Mouse (Mus musculus) cerebellum, adult 2 months (tissue): ENCODE data around the gene Adora1. TPM values are rescaled to one million over a fixed set of nuclear protein-coding genes. Genes with fewer than 3 reads are reported as not detected.

Experiments
- DNase-seq, 2 experiments: peaks; one replicate each; pipeline ENCODE4 v3.0.0; 2021
- H3K27ac ChIP-seq: fragments of 200-500 bp; 2 replicates; pipeline ENCODE4 v1.5.1; 2012; ENCODE audit warnings: low read length, control low read depth, inconsistent platforms; ENCODE audit not compliant: insufficient read depth
- H3K27me3 ChIP-seq: fragments of 200-500 bp; 2 replicates; pipeline ENCODE4 v1.6.1; 2012; ENCODE audit warnings: inconsistent platforms, mild to moderate bottlenecking, low read length, moderate library complexity; ENCODE audit not compliant: control insufficient read depth, insufficient read depth
- H3K4me1 ChIP-seq: fragments of 200-500 bp; 2 replicates; pipeline ENCODE4 v1.6.1; 2011; ENCODE audit warnings: low read length; ENCODE audit not compliant: control insufficient read depth, insufficient read depth
- H3K4me3 ChIP-seq: fragments of 200-500 bp; replicated peaks from 2 replicates; pipeline ENCODE3; 2011; ENCODE audit warnings: mild to moderate bottlenecking, low read depth, low read length, control low read depth; ENCODE audit not compliant: insufficient read depth
- CTCF ChIP-seq: fragments of 200-500 bp; IDR thresholded peaks from 2 replicates; pipeline ENCODE4 v1.5.1; 2011; ENCODE audit warnings: low read depth, mild to moderate bottlenecking, control low read depth, low read length, moderate library complexity, borderline replicate concordance; ENCODE audit not compliant: insufficient read depth
- POLR2A ChIP-seq: fragments of 200-500 bp; IDR thresholded peaks from 2 replicates; pipeline ENCODE4 v1.6.1; 2011; ENCODE audit warnings: low read length, control low read depth, borderline replicate concordance; ENCODE audit not compliant: insufficient read depth
- WGBS: fragments of 180-500 bp; shearing (Covaris S2); methylation state at CpG from one replicate; pipeline ENCODE4 v1.1.7; 2018; 5-methylcytosine and 5-hydroxymethylcytosine counted together
- polyA plus RNA-seq: library from polyadenylated mRNA; depleted of rRNA; stranded (reverse); fragments of >200 nt; gene quantifications from 2 replicates; pipeline ENCODE4 v1.2.3, GENCODE M21; 2012

The Adora1 gene
- polyA plus RNA-seq, 1 experiment: 160 TPM

DNA sequence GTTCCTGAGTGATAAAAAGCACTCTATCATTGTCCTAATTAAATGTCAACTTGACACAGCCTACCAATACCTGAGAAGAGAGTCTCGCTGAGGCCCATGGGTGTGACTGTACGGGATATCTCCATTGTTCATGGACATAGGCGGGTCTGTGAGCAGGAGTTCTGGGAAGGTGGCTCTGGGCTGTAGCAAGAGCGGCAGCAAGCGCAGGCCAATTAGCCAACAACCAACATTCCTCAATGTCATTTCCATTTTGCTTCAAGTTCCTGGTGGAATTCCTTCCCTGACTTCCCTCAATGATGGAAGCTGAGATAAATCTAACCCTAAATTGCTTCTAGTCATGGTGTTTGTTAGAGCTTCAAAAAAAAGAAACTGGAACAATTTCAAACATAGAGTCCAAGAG is 57.3 kb downstream of the Adora1 start:
- Histone ChIP-seq H3K4me1 (no peaks in the 10 kb centered on the region), H3K4me3 (no peak overlapping the region), H3K27ac (no peak overlapping the region), H3K27me3 (no peaks in the 10 kb centered on the region)
- TF ChIP-seq POLR2A: no peak
- no peak for TF ChIP-seq CTCF
- DNase-seq: no peak
- WGBS: 95% methylated on average over 5 of the region's 5 CpGs

GRCm38 (mm10) chr1:134173081-134173480 is 62.1 kb downstream of the Adora1 start:
- TF ChIP-seq POLR2A: no peak
- no peak for TF ChIP-seq CTCF
- 73% methylated on average over 7 of the region's 7 CpGs for WGBS
- no peak overlapping the region for H3K4me3 ChIP-seq

GRCm38 (mm10) chr1:134168985-134169697 is 66.1 kb downstream of the Adora1 start:
- no peak for DNase-seq
- Histone ChIP-seq H3K4me1 (peaks cover 15% of the 10 kb centered on the region; the same call in 1 of the 2 replicates), H3K27ac (no peak overlapping the region), H3K4me3 (no peak overlapping the region), H3K27me3 (no peaks in the 10 kb centered on the region)
- 89% methylated on average over 8 of the region's 8 CpGs for WGBS
- TF ChIP-seq POLR2A: no peak
- no peak for TF ChIP-seq CTCF

More at GRCm38 (mm10) chr1:134173081-134173480, 62.1 kb downstream of the Adora1 start:
- H3K4me1 ChIP-seq: peaks cover 7% of the 10 kb centered on the region; the same call in 1 of the 2 replicates
- DNase-seq: no peak
- no peak overlapping the region for H3K27ac ChIP-seq
- no peaks in the 10 kb centered on the region for H3K27me3 ChIP-seq

DNA sequence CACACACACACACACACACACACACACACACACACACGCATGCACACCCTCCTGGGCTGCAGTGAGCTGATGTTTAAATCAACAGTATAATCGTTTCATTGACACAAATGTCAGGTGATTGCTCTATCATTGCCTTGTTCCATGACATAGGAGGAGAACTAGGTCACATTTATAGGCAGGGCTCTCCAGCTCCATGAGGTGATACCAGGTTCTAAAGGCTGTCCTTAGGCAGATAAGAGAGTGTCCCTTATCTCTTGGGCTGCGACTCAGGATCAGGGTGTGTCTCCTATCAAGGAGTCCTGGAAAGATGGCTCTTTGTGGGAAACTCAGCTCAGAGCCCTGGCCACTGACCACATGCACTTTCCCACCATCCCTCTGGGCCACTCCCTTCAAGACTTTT is 66.7 kb downstream of the Adora1 start:
- peak overlapping the region; percentile 31; the same call in 1 of the 2 replicates for H3K27ac ChIP-seq
- TF ChIP-seq CTCF (no peak), POLR2A (no peak)
- 89% methylated on average over 3 of the region's 3 CpGs for WGBS
- H3K27me3 ChIP-seq: no peaks in the 10 kb centered on the region
- no peak for DNase-seq
- peaks cover 15% of the 10 kb centered on the region; the same call in 1 of the 2 replicates for H3K4me1 ChIP-seq
- no peak overlapping the region for H3K4me3 ChIP-seq

GRCm38 (mm10) chr1:134167416-134168305 is 67.6 kb downstream of the Adora1 start:
- TF ChIP-seq POLR2A (no peak), CTCF (no peak)
- Histone ChIP-seq H3K4me3 (no peak overlapping the region), H3K4me1 (peaks cover 15% of the 10 kb centered on the region; the same call in 1 of the 2 replicates), H3K27ac (peak overlapping the region; percentile 31), H3K27me3 (no peaks in the 10 kb centered on the region)
- peak; percentile 75 to 89 for DNase-seq
- 25% methylated on average over 14 of the region's 14 CpGs for whole genome bisulfite sequencing

DNA sequence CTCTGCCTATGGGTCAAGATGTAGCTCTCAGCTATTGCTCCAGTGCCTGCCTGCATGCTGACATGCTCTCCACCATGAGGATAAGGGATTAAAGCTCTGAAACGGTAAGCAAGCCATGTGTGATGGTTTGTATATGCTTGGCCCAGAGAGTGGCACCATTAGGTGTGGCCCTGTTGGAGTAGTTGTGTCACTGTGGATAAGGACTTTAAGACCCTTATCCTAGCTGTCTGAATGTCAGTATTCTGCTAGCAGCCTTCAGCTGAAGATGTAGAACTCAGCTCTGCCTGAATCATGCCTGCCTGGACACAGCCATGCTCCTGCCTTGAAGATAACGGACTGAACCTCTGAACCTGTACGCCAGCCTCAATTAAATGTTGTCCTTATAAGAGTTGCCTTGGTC is 68.7 kb downstream of the Adora1 start:
- H3K4me3 ChIP-seq: no peak overlapping the region
- 97% methylated on average over 3 of the region's 3 CpGs for WGBS
- H3K27me3 ChIP-seq: no peaks in the 10 kb centered on the region
- H3K4me1 ChIP-seq: peaks cover 15% of the 10 kb centered on the region; the same call in 1 of the 2 replicates
- no peak for TF ChIP-seq CTCF
- no peak for TF ChIP-seq POLR2A
- no peak for DNase-seq
- no peak overlapping the region for H3K27ac ChIP-seq

DNA sequence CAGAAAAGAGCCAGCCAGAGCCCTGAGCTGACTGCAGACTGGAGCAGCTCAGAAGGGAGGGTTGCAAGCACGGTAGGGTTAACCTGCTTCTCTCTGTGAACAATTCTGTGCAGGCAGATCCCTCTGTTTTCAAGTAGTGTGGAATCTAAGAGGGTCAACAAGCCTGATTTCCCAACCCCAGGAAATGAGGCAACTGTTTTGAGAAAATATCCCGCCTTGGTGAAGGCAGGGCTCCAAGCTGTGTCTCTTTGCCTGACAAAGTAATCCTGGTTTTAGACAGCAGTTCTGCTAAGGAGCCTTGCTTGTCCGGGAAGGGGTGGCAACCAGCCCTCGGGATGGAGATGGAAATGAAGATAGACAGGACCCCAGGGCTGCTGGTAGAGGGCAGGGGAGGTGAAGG is 70.8 kb downstream of the Adora1 start:
- Histone ChIP-seq H3K4me1 (peaks cover 15% of the 10 kb centered on the region; the same call in 1 of the 2 replicates), H3K4me3 (no peak overlapping the region), H3K27me3 (no peaks in the 10 kb centered on the region), H3K27ac (no peak overlapping the region)
- TF ChIP-seq POLR2A: no peak
- no peak for TF ChIP-seq CTCF
- WGBS: 76% methylated on average over 4 of the region's 4 CpGs
- DNase-seq: no peak
